Mouse (Mus musculus) layer of hippocampus, postnatal 10 days (tissue): ENCODE data around the gene Prss36. TPM values are rescaled to one million over a fixed set of nuclear protein-coding genes. Genes with fewer than 3 reads are reported as not detected.
A peak's percentile ranks its signal among the peaks of the same experiment; 100 is the strongest.

Source experiments
- DNase-seq, 2 experiments: peaks; one replicate each; pipeline ENCODE4 v3.0.0; 2021; ENCODE audit warnings: low spot score in 2 of 2
- total RNA-seq, 2 experiments: library from RNA; stranded (reverse); gene quantifications; 2 replicates each; pipeline ENCODE4 v1.2.3; 2021

Gene Prss36
- total RNA-seq, 2 experiments from 2014 or later, result 15.0 to 17.0 TPM

- DNase-seq, result peak; percentile 96 to 97
These were observed 11.3 kb downstream of the Prss36 start for GRCm38 (mm10) chr7:127935028-127935722.

GRCm38 (mm10) chr7:127934075-127934474 lies 12.4 kb downstream of the Prss36 start:
- no peak for DNase-seq

- no peak for DNase-seq
These were observed 14.1 kb downstream of the Prss36 start for GRCm38 (mm10) chr7:127932273-127933031.

GRCm38 (mm10) chr7:127931351-127932135 lies 15.0 kb downstream of the Prss36 start:
- no peak for DNase-seq

GRCm38 (mm10) chr7:127930636-127931035 lies 15.9 kb downstream of the Prss36 start:
- DNase-seq, result no peak

GRCm38 (mm10) chr7:127929923-127930322 lies 16.6 kb downstream of the Prss36 start, which contains the start of gene Prss8:
Gene Prss8, minus strand, starts transcription at chr7:127930104.
- no peak for DNase-seq

GRCm38 (mm10) chr7:127928596-127928995 lies 17.9 kb downstream of the Prss36 start:
- DNase-seq, result no peak

- DNase-seq, result no peak
These were observed 18.8 kb downstream of the Prss36 start for GRCm38 (mm10) chr7:127927726-127928125.

- no peak for DNase-seq
These were observed 19.7 kb downstream of the Prss36 start for GRCm38 (mm10) chr7:127926846-127927245.

GRCm38 (mm10) chr7:127926066-127926465 lies 20.5 kb downstream of the Prss36 start:
- DNase-seq, result no peak

GRCm38 (mm10) chr7:127925252-127925651 lies 21.3 kb downstream of the Prss36 start:
- no peak for DNase-seq

GRCm38 (mm10) chr7:127923714-127924113 lies 22.8 kb downstream of the Prss36 start:
- no peak for DNase-seq

- no peak for DNase-seq
These were observed 23.9 kb downstream of the Prss36 start for GRCm38 (mm10) chr7:127922451-127923275.

- no peak for DNase-seq
These were observed 25.0 kb downstream of the Prss36 start for GRCm38 (mm10) chr7:127921516-127921915.

GRCm38 (mm10) chr7:127919290-127919689 lies 27.2 kb downstream of the Prss36 start:
- peak in 1 of 2 experiments; percentile 38 for DNase-seq

GRCm38 (mm10) chr7:127918203-127918602 lies 28.3 kb downstream of the Prss36 start:
- no peak for DNase-seq

- DNase-seq, result no peak
These were observed 31.2 kb downstream of the Prss36 start for GRCm38 (mm10) chr7:127915293-127915692.

GRCm38 (mm10) chr7:127912938-127913337 lies 33.6 kb downstream of the Prss36 start:
- DNase-seq, result no peak

- peak; percentile 78 to 82 for DNase-seq
These were observed 34.2 kb downstream of the Prss36 start, which contains the start of gene Kat8 for GRCm38 (mm10) chr7:127912190-127912871. Gene Kat8, plus strand, starts transcription at chr7:127912516.

- DNase-seq, result no peak
These were observed 37.9 kb downstream of the Prss36 start for GRCm38 (mm10) chr7:127908656-127909055.
